Mouse (Mus musculus) stomach, embryonic 15.5 days (tissue): ENCODE results near the gene Cyth3. TPM values are rescaled to one million over a fixed set of nuclear protein-coding genes. Genes with fewer than 3 reads are reported as not detected.

Source experiments
- ATAC-seq: fragments of 200-750 bp; cut with Nextera tagmentation; 2 replicates; pipeline ENCODE4 v1.8.0; 2017; ENCODE audit warnings: low read depth, moderate number of reproducible peaks, moderate TSS enrichment; ENCODE audit not compliant: insufficient read depth, low FRiP score
- H3K27ac ChIP-seq: fragments of 300-500 bp; sonication (generic); 2 replicates; pipeline ENCODE4 v1.5.1; 2015; ENCODE audit warnings: mild to moderate bottlenecking, inconsistent platforms
- H3K27me3 ChIP-seq: fragments of 300-500 bp; sonication (generic); replicated peaks from 2 replicates; pipeline ENCODE4 v1.6.1; 2015; ENCODE audit warnings: inconsistent platforms
- H3K36me3 ChIP-seq: fragments of 300-500 bp; sonication (generic); 2 replicates; pipeline ENCODE4 v1.6.1; 2015; ENCODE audit warnings: inconsistent platforms
- H3K4me1 ChIP-seq: fragments of 300-500 bp; sonication (generic); 2 replicates; pipeline ENCODE4 v1.6.1; 2015; ENCODE audit warnings: inconsistent platforms
- H3K4me2 ChIP-seq: fragments of 300-500 bp; sonication (generic); 2 replicates; pipeline ENCODE4 v1.6.1; 2015; ENCODE audit warnings: mild to moderate bottlenecking, inconsistent platforms
- H3K4me3 ChIP-seq: fragments of 300-500 bp; sonication (generic); replicated peaks from 2 replicates; pipeline ENCODE4 v1.5.1; 2015; ENCODE audit warnings: inconsistent platforms
- H3K9ac ChIP-seq: fragments of 300-500 bp; sonication (generic); 2 replicates; pipeline ENCODE4 v1.6.1; 2015; ENCODE audit warnings: inconsistent platforms
- H3K9me3 ChIP-seq: fragments of 300-500 bp; sonication (generic); 2 replicates; pipeline ENCODE4 v1.6.1; 2016; ENCODE audit warnings: inconsistent platforms
- WGBS: fragments of 180-500 bp; shearing (Covaris S2); methylation state at CpG from one replicate; pipeline ENCODE4 v1.1.7; 2015; 5-methylcytosine and 5-hydroxymethylcytosine counted together
- polyA plus RNA-seq: library from polyadenylated mRNA; unstranded; fragments of >200 nt; fragmentation: Nextera tagmentation; extraction: Ambion mirVana; gene quantifications from 2 replicates; pipeline ENCODE4 v1.2.1, GENCODE M21; 2015

Cyth3 gene
- polyA plus RNA-seq, 1 experiment from 2014 or later: 53.9 TPM

DNA sequence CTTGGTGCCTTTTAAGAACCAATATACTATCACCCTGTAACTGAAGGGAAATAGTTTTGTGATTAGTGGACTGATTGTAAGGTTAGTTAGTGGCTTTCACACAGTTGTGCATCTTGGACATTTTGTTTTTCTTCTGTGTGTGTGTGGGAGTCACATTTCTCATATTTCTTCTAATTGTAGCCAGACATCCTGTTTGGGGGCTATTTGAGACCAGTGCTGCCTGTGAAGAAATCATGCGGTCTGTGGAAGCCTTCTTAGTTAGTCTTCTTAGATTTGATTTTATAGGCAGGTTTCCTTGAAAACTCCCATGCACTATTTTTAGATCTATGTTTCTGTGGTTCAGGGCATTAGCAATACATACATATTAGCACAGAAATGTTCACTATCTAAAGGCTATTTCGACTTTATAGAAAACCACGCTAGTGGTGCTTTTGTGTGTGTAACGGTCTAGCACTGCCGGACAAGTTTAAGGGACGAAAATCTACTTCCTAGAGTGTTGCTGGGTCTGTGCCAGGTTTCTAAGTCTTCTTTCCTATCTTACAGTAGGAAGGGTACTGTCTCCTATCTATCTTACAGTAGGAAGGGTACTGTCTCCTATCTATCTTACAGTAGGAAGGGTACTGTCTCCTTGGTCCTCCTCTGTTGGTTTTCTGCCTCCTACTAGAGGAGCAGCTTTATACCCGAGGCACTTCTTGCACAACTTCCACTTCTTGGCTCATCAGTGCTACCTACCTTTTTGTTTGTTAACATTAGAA is 16.4 kb downstream of the Cyth3 start:
- no peaks in the 10 kb centered on the region for H3K9me3 ChIP-seq
- WGBS: 55% methylated on average over 7 of the region's 7 CpGs
- no peak overlapping the region for H3K4me3 ChIP-seq
- H3K9ac ChIP-seq: no peak overlapping the region
- no peaks in the 10 kb centered on the region for H3K36me3 ChIP-seq
- peaks cover 26% of the 10 kb centered on the region for H3K4me1 ChIP-seq
- ATAC-seq: no peak
- H3K27me3 ChIP-seq: no peaks in the 10 kb centered on the region
- no peak overlapping the region for H3K4me2 ChIP-seq
- peak overlapping the region; percentile 49 for H3K27ac ChIP-seq

DNA sequence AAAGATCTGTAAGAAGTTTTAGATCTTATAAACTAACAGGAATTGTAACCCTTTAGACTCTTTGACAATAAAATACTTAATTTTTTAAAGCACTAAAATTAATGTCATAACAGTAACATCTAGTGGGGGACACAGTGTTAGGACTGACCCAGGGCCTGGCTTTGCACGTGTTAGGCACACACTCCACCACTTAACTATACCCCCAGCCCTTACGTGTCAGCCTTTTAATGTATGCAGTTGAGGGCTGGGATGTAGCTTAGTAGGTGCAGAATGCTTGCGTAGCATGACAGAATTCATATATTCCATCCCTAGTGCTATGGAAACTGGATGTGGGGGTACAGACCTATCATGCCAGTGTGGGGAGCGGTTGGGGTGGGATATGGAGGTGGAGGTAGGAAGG is 17.1 kb downstream of the Cyth3 start:
- no peak overlapping the region for H3K4me2 ChIP-seq
- H3K36me3 ChIP-seq: no peaks in the 10 kb centered on the region
- H3K4me3 ChIP-seq: no peak overlapping the region
- WGBS: 85% methylated on average over 4 of the region's 4 CpGs
- H3K9me3 ChIP-seq: no peaks in the 10 kb centered on the region
- no peak overlapping the region for H3K27ac ChIP-seq
- H3K27me3 ChIP-seq: no peaks in the 10 kb centered on the region
- H3K9ac ChIP-seq: no peak overlapping the region
- ATAC-seq: no peak
- H3K4me1 ChIP-seq: peaks cover 22% of the 10 kb centered on the region

DNA sequence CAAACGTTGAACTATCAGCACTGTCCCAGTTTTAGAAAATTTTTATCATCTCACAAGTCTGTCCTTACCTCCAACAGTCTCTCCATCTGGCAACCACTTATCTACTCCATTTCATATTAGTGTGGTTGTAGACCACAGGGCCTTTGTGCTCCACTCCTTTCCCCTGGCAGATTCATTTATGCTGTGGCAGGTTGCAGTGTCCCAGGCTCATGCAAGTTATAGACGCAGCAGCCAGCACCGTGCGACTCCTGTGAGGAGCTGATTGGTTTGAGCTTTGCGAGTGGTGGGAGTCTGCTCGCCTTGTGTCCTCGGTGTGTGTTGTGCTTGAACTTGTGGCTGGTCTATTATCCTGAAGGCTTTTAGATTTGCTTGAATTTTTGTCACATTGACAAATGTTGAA is 17.6 kb downstream of the Cyth3 start:
- Histone ChIP-seq H3K9me3 (no peaks in the 10 kb centered on the region), H3K27ac (no peak overlapping the region), H3K9ac (no peak overlapping the region), H3K4me3 (no peak overlapping the region), H3K36me3 (no peaks in the 10 kb centered on the region), H3K4me2 (no peak overlapping the region), H3K4me1 (peaks cover 17% of the 10 kb centered on the region), H3K27me3 (no peaks in the 10 kb centered on the region)
- WGBS: 78% methylated on average over 7 of the region's 7 CpGs
- ATAC-seq: peak; percentile 30; the same call in 1 of the 2 replicates

DNA sequence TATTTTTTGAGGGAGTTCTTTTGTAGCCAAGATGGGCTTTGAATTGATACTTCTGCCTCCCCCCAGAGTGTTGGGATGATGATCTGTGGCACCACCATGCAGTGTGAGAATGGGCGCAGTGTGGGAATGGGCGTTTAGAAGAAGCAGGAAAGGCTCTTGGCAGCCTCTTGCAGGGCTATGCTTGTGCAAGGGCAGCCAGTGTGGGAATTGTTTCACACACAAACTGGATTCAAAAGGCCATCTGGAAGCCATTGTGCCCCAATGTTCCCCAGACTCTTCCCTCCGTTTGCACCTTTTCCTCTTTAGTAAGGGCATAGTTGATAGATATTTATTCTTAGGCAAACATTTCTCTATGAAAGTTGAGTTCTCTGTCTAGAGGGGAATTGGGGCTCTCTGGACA is 19.3 kb downstream of the Cyth3 start:
- Histone ChIP-seq H3K4me3 (no peak overlapping the region), H3K27me3 (no peaks in the 10 kb centered on the region), H3K9me3 (no peaks in the 10 kb centered on the region), H3K4me2 (no peak overlapping the region), H3K36me3 (no peaks in the 10 kb centered on the region), H3K27ac (no peak overlapping the region), H3K4me1 (peaks cover 9% of the 10 kb centered on the region; the same call in 1 of the 2 replicates), H3K9ac (no peak overlapping the region)
- no peak for ATAC-seq
- 74% methylated on average over 3 of the region's 3 CpGs for WGBS

DNA sequence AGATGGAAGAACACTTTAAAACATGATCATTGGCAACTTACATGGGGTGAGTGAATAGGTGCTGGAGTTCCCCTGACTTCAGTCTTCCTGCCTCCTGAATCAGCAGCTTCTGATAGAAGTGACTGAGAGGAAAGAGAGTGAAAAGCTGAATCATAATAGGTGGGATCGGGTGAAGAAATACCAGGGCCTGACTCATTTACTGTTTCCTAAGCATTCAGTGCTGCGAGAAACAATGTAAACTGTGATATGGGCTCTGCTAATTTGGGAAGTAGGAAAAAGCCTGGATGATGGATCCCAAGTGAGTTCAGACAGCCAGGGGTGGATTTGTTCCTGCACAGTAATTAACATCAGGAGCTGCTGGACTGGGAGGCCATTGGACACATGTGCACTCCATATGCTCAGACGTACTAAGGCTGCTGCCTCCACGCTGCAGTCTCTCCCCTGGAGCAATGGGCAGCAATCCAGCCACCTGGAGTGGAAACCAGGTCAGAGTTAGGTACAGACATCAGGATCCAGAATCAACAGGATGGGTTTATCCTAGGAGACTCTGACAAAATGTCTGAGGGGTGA is 20.1 kb downstream of the Cyth3 start:
- Histone ChIP-seq H3K4me3 (no peak overlapping the region), H3K4me1 (peaks cover 9% of the 10 kb centered on the region; the same call in 1 of the 2 replicates), H3K36me3 (no peaks in the 10 kb centered on the region), H3K4me2 (no peak overlapping the region), H3K27me3 (no peaks in the 10 kb centered on the region), H3K9ac (no peak overlapping the region), H3K9me3 (no peaks in the 10 kb centered on the region), H3K27ac (0 out of 2 replicates have a peak overlapping the region, but pooled peaks have one; percentile 6)
- 50% methylated on average over 4 of the region's 4 CpGs for WGBS
- no peak for ATAC-seq

DNA sequence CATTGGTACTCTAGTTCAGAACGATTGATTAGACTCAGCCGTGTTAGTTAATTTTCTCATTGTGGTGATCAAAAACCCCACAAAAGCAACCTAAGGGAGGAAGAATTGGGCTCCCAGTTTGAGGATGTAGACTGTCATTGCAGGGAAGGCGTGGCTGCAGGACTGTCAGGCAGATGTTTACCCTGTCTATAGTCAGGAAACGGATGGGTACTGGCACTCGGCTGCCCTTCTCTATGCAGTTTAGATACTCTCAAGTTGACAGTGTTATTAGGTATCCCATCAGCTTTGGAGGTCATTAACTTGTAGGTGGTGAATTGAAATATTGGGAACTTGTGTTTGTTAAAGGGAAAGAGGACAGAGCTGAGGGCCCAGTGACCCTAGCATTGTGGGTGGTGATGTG is 23.7 kb downstream of the Cyth3 start:
- no peak overlapping the region for H3K4me3 ChIP-seq
- no peak overlapping the region for H3K9ac ChIP-seq
- H3K4me2 ChIP-seq: no peak overlapping the region
- WGBS: 64% methylated on average over 5 of the region's 5 CpGs
- no peak for ATAC-seq
- H3K9me3 ChIP-seq: no peaks in the 10 kb centered on the region
- peaks cover 5% of the 10 kb centered on the region; the same call in 1 of the 2 replicates for H3K4me1 ChIP-seq
- no peaks in the 10 kb centered on the region for H3K36me3 ChIP-seq
- H3K27ac ChIP-seq: no peak overlapping the region
- no peaks in the 10 kb centered on the region for H3K27me3 ChIP-seq

DNA sequence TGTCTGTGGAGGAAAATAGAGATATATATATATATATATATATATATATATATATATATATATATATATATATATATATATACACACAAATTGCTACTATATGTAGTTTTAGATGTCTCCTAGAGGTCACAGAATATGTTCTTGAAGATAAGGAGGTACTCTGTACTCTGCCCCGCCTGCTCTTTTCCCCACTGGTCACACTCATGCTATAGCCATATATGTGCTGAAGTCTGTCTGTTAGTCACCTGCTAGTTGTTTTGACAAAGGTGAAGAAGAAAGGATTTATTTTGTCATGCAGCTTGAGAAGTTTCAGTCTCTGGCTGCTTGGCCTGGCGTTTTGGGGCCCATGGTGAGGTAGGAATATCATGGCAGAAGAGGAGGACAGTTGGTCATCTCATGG is 25.2 kb downstream of the Cyth3 start:
- 82% methylated on average over 2 of the region's 2 CpGs for WGBS
- ATAC-seq: no peak
- no peaks in the 10 kb centered on the region for H3K27me3 ChIP-seq

DNA sequence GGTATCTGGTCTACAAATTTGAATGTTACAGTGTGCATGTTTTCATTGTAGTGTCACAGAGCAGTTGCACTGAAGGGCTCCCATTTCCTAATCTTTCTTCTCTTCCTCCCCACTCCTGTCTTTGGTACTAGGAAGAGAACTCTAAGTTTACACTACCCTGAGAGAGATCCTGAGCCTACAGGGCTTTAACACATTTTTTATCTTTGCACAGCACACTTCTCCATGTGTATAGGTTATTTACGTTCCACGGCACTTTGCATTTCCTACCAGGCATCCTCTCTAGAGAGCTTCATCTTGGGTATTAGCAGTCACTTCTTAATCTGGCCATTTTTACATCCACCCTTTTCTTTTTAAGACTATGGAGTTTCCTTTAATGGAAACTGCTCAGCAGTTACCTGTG is 25.8 kb downstream of the Cyth3 start:
- WGBS: 67% methylated on average over 2 of the region's 2 CpGs
- Histone ChIP-seq H3K4me1 (no peaks in the 10 kb centered on the region), H3K9ac (no peak overlapping the region), H3K9me3 (no peaks in the 10 kb centered on the region), H3K4me2 (no peak overlapping the region), H3K4me3 (no peak overlapping the region), H3K27ac (no peak overlapping the region), H3K27me3 (no peaks in the 10 kb centered on the region), H3K36me3 (no peaks in the 10 kb centered on the region)
- no peak for ATAC-seq

More for the DNA sequence above, 25.2 kb downstream of the Cyth3 start:
- Histone ChIP-seq H3K4me3 (no peak overlapping the region), H3K9ac (no peak overlapping the region), H3K9me3 (no peaks in the 10 kb centered on the region), H3K27ac (no peak overlapping the region), H3K4me2 (no peak overlapping the region), H3K4me1 (peaks cover 4% of the 10 kb centered on the region; the same call in 1 of the 2 replicates), H3K36me3 (no peaks in the 10 kb centered on the region)

DNA sequence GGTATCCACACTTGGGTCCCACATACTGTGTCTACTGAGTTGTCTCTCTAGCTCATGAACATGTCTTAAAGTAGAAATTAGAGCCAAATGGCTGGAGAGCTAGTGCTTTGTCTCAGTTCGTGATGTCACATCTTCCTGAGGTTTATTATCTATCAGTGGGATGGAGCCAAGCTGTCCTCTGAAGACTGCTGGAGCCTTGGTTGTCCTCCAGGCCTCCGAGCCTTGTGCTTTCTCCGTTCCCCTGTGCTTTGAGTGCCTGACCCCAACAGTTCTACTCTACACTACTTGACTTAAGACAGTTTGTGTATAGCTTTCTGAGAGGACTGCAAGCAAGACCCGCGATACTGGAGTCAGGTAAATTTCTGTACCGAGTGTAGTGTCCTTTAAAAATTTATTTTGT is 26.9 kb downstream of the Cyth3 start:
- Histone ChIP-seq H3K9ac (no peak overlapping the region), H3K4me2 (no peak overlapping the region), H3K4me1 (peaks cover 3% of the 10 kb centered on the region; the same call in 1 of the 2 replicates), H3K4me3 (no peak overlapping the region), H3K36me3 (no peaks in the 10 kb centered on the region), H3K27ac (no peak overlapping the region), H3K9me3 (no peaks in the 10 kb centered on the region), H3K27me3 (no peaks in the 10 kb centered on the region)
- no peak for ATAC-seq
- WGBS: 90% methylated on average over 6 of the region's 6 CpGs

DNA sequence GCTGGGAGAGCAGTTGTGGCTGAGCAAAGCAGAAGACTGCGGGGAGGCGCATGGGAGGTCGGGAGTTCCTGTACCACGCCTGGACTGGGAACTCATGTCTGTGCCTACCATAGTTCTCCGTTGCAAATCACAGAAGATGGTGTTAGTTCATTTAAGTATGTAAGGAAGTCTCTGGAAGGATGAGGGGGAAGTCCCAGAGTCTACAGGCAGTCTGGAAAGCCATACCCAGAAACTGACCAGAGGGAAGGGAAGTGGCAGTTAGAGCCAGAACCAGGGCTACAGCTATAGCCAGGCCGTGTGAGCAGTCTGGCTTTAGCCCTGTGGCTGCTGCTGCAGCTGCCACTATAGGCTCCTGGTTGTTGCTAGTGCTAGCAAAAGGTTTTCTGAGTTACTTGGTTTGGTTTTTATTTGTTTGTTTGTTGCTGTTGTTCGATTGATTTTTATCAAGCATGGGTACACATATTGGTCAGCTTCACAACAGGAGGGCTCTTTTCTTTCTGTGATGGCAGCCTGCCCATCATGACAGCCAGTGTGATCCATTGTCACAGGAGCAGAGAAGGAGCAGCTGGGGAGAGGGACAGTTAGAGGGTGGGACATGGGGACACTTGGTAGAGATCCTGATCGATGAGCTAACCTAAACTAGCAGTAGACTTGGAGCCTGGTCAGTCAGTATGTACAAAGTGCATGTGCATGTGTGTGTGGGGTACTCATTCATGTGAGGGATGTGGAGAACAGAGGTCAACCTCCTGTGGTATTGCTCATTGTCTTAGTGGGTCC is 29.8 kb downstream of the Cyth3 start:
- no peaks in the 10 kb centered on the region for H3K36me3 ChIP-seq
- H3K4me3 ChIP-seq: no peak overlapping the region
- no peak overlapping the region for H3K4me2 ChIP-seq
- H3K4me1 ChIP-seq: peaks cover 26% of the 10 kb centered on the region
- no peaks in the 10 kb centered on the region for H3K27me3 ChIP-seq
- no peaks in the 10 kb centered on the region for H3K9me3 ChIP-seq
- 77% methylated on average over 8 of the region's 8 CpGs for WGBS
- H3K9ac ChIP-seq: no peak overlapping the region
- H3K27ac ChIP-seq: no peak overlapping the region
- no peak for ATAC-seq

DNA sequence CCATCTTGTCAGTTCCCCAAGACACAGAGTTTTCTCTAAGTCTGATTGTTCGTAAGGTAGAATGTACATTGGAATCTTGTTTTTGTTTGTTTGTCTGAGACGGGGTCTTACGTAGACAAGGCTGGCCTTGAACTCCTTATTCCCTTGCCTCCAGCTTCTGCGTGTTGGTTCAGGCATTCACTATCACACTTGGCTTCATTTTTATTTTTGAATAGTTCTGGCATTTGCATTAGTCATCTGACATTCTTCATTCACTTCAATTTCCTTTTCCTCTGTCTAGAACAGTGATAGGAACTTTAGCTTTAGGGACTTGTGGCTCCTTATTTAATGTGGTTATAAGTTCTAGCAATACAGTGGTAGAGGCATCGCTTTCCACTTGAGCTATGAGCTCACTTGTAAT is 31.2 kb downstream of the Cyth3 start:
- no peak overlapping the region for H3K27ac ChIP-seq
- H3K4me1 ChIP-seq: peaks cover 28% of the 10 kb centered on the region

More for the DNA sequence above, 31.2 kb downstream of the Cyth3 start:
- H3K9ac ChIP-seq: no peak overlapping the region
- H3K27me3 ChIP-seq: no peaks in the 10 kb centered on the region
- WGBS: 85% methylated on average over 5 of the region's 5 CpGs
- no peak overlapping the region for H3K4me2 ChIP-seq
- H3K36me3 ChIP-seq: no peaks in the 10 kb centered on the region
- H3K4me3 ChIP-seq: no peak overlapping the region
- no peaks in the 10 kb centered on the region for H3K9me3 ChIP-seq
- ATAC-seq: no peak
